Mouse (Mus musculus) hindlimb bud, embryonic 11.5 days (tissue): ENCODE results near the gene Angptl6.

ENCODE experiments used
- DNase-seq: peaks from one replicate; pipeline ENCODE4 v3.0.0-alpha.2; 2012; ENCODE audit warnings: low read depth, low spot score; ENCODE audit errors: extremely low spot score

The Angptl6 gene

GRCm38 (mm10) chr9:20879097-20879792 lies at the start of gene Angptl6:
TSS of gene Angptl6 (minus strand) at chr9:20879727.
- DNase-seq, result no peak

- DNase-seq, result no peak
Measured at GRCm38 (mm10) chr9:20923258-20923657, 43.7 kb upstream of the Angptl6 start.

GRCm38 (mm10) chr9:20916160-20916559 lies 36.6 kb upstream of the Angptl6 start:
- no peak for DNase-seq

GRCm38 (mm10) chr9:20909948-20910347 lies 30.4 kb upstream of the Angptl6 start:
- DNase-seq, result no peak

GRCm38 (mm10) chr9:20902174-20902491 lies 22.6 kb upstream of the Angptl6 start:
- no peak for DNase-seq

- no peak for DNase-seq
Measured at GRCm38 (mm10) chr9:20901466-20902173, 22.1 kb upstream of the Angptl6 start.

- DNase-seq, result no peak
Measured at GRCm38 (mm10) chr9:20898511-20899073, 19.1 kb upstream of the Angptl6 start, which contains the start of gene Eif3g. TSS of gene Eif3g (minus strand) at chr9:20898623.

- DNase-seq, result no peak
Measured at GRCm38 (mm10) chr9:20897736-20898510, 18.4 kb upstream of the Angptl6 start.

GRCm38 (mm10) chr9:20895382-20895781 lies 15.9 kb upstream of the Angptl6 start:
- DNase-seq, result no peak

GRCm38 (mm10) chr9:20894629-20895028 lies 15.1 kb upstream of the Angptl6 start:
- DNase-seq, result no peak

- no peak for DNase-seq
Measured at GRCm38 (mm10) chr9:20893590-20894343, 14.2 kb upstream of the Angptl6 start.

GRCm38 (mm10) chr9:20893069-20893468 lies 13.5 kb upstream of the Angptl6 start:
- DNase-seq, result no peak

GRCm38 (mm10) chr9:20892104-20892653 lies 12.7 kb upstream of the Angptl6 start:
- no peak for DNase-seq

GRCm38 (mm10) chr9:20891339-20892103 lies 12.0 kb upstream of the Angptl6 start:
- no peak for DNase-seq

- DNase-seq, result no peak
Measured at GRCm38 (mm10) chr9:20890411-20890810, 10.9 kb upstream of the Angptl6 start.

GRCm38 (mm10) chr9:20889185-20890141 lies 9.9 kb upstream of the Angptl6 start:
- DNase-seq, result no peak

GRCm38 (mm10) chr9:20888386-20888765 lies 8.8 kb upstream of the Angptl6 start:
- no peak for DNase-seq

GRCm38 (mm10) chr9:20887704-20888385 lies 8.3 kb upstream of the Angptl6 start, which contains the start of gene Ppan:
TSS of gene Ppan (plus strand) at chr9:20888175.
- DNase-seq, result peak; percentile 84
